Mouse (Mus musculus) forelimb bud, embryonic 11.5 days (tissue): Measurements from ENCODE around the gene Tmem151b.

Experiments used
- DNase-seq: peaks from one replicate; pipeline ENCODE4 v3.0.0-alpha.2; 2012; ENCODE audit warnings: low read depth, low spot score

Tmem151b gene

DNA sequence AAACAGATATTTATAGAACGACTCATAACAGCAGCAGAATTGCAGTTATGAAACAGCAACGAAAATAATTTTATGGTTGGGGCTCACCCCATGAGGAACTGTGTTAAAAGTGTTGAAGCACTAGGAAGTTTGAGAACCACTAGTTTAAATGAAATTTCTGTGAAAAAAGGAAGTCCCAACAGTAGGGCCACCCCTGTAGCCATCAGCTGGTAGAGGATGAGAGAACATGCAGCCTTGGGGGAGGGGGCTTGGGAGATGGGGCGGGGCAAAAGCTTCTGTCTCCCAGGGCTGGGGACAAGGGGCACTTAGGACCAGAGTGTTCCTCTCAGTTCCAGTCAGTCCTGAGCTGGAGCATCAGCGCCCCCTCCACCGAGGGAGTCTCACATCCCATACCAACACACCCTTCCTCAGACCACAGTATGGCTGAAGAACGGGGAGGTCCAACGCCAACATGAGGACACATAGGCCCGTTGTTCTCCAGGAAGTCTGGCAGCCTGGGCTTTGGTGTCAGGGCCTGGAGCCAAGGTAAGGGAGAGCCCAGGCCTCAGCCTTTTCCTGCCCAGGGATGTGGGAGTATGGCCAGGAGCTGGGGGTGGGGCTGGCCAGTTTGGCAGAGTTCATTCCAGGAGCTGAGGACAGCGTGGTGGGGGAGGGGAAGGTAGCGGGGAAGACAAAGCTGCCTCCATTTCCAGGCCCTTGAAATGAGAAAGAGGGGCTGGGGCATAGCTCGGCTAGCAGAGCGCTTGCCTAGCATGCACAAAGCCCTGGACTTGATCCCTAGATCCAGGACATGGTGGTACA lies 34.8 kb upstream of the Tmem151b start:
- DNase-seq = no peak

DNA sequence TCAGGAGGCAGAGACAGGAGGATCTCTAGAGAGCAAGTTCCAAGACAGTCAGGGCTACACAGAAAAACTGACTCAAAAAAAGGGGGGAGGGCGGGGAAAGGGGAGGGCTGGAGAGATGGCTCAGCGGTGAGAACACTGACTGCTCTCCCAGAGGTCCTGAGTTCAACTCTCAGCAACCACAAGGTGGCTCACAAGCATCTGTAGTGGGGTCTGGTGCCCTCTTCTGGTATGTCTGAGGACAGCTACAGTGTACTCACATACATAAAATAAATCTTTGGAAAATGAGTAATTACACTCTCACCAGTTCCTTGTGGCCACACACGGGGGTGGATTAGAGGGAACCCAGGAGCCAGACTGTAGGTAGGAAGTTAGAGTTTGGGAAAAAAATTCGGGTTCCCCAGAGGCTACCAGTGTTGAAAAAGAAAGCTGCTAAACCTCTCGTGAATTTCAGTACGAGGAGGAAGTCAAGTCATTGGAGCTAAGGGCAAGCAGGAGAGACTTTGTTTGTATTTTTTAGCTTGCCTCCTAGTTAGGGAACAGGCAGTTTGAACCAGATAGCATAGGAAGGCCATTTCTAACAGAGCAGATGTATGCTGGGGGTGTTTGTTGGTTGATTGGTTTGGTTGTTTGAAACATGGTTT lies 33.4 kb upstream of the Tmem151b start:
- DNase-seq = no peak

- no peak for DNase-seq
Measured at GRCm38 (mm10) chr17:45582188-45582587, 32.7 kb upstream of the Tmem151b start.

- peak; percentile 76 for DNase-seq
Measured at GRCm38 (mm10) chr17:45581567-45581983, 32.1 kb upstream of the Tmem151b start.

GRCm38 (mm10) chr17:45580958-45581477 lies 31.5 kb upstream of the Tmem151b start:
- DNase-seq = no peak

DNA sequence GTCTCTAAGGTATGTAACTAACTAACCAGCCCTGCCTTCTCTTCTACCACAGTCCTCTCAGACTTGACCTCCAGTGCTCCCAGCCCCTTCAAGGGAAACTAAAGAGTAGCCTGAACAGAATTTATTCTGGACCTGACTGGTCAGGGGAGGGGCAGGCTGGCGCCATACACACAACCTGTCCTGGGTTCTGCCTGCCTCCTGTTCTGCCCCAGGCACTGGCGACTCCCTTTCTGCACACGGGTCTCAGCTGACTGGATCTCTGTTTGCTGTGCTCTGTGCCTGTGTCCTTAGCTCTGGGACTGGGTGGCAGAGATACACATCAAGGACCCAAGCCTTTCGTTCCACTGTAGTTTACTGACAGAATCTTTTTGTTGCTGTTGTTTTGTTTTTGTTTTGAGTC lies 30.1 kb upstream of the Tmem151b start:
- no peak for DNase-seq

- DNase-seq = no peak
Measured at GRCm38 (mm10) chr17:45578843-45579242, 29.4 kb upstream of the Tmem151b start.

GRCm38 (mm10) chr17:45578242-45578641 lies 28.8 kb upstream of the Tmem151b start:
- DNase-seq = no peak

GRCm38 (mm10) chr17:45575123-45575897 lies 25.8 kb upstream of the Tmem151b start:
- no peak for DNase-seq

- no peak for DNase-seq
Measured at GRCm38 (mm10) chr17:45574129-45574761, 24.8 kb upstream of the Tmem151b start.

GRCm38 (mm10) chr17:45573780-45574123 lies 24.3 kb upstream of the Tmem151b start:
- DNase-seq = peak; percentile 95

GRCm38 (mm10) chr17:45573087-45573779 lies 23.8 kb upstream of the Tmem151b start, which contains the start of gene Hsp90ab1:
Hsp90ab1 (minus strand) TSS chr17:45573271.
- peak; percentile 96 for DNase-seq

GRCm38 (mm10) chr17:45572103-45573086 lies 22.9 kb upstream of the Tmem151b start:
- peak; percentile 83 for DNase-seq

- DNase-seq = no peak
Measured at GRCm38 (mm10) chr17:45569999-45570398, 20.5 kb upstream of the Tmem151b start.

DNA sequence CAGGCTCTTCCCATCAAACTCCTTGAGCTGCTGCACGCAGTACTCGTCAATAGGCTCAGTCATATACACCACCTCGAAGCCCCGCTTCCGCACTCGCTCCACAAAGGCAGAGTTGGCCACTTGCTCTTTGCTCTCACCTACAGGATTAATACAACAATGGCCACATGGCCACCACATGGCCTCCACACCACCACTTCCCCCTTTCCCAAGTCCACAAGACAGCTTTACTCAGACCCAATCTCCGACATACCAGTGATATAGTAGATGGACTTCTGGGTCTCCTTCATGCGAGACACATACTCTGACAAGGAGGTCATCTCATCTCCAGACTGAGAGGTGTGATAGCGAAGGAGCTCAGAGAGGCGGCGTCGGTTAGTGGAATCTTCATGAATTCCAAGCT lies 19.5 kb upstream of the Tmem151b start:
- DNase-seq = no peak

DNA sequence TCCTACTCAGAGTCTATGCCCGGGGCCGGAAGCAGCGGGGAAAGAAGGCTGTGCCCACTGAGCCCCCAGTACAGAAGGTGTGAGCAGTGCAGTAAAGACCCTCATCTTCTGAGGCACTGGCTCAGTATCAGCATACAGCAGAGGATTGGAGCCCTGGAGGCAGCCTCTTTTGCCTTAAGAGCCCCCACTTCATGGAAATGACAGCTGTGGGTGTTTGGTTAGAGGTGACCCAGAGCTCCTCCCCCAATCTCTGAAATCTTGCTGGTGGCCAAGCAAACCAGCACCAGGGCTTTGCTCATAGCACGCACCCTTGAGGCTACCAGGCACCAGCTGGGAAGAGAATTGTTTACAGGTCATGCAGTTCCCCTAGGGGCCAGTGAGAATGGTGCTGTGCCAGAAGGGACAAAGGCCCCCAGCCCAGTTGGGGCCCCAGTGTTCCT lies 17.7 kb upstream of the Tmem151b start:
- no peak for DNase-seq

DNA sequence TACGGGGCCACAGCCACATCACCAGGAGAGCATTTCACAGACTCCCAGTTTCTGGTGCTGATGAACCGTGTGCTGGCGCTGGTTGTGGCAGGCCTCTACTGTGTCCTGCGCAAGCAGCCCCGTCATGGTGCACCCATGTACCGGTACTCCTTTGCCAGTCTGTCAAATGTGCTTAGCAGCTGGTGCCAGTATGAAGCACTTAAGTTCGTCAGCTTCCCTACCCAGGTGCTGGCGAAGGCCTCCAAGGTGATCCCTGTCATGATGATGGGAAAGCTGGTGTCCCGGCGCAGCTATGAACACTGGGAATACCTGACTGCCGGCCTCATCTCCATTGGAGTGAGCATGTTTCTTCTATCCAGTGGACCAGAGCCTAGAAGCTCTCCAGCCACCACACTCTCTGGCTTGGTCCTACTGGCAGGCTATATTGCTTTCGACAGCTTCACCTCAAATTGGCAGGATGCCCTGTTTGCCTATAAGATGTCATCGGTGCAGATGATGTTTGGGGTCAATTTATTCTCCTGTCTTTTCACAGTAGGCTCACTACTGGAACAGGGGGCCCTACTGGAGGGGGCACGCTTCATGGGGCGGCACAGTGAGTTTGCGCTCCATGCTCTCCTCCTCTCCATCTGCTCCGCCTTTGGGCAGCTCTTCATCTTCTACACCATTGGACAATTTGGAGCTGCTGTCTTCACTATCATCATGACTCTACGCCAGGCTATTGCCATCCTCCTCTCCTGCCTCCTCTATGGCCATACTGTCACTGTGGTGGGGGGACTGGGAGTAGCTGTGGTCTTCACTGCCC lies 17.1 kb upstream of the Tmem151b start:
- no peak for DNase-seq

GRCm38 (mm10) chr17:45566031-45566359 lies 16.5 kb upstream of the Tmem151b start:
- DNase-seq = no peak

GRCm38 (mm10) chr17:45565103-45565502 lies 15.6 kb upstream of the Tmem151b start:
- no peak for DNase-seq
